Mouse (Mus musculus): ENCODE results near the gene Catip. TPM values are rescaled to one million over a fixed set of nuclear protein-coding genes. Genes with fewer than 3 reads are reported as not detected.

Catip gene
- total and polyA plus RNA-seq, 2 experiments from 2014 or later: 0.61 TPM; not detected in 1

DNA sequence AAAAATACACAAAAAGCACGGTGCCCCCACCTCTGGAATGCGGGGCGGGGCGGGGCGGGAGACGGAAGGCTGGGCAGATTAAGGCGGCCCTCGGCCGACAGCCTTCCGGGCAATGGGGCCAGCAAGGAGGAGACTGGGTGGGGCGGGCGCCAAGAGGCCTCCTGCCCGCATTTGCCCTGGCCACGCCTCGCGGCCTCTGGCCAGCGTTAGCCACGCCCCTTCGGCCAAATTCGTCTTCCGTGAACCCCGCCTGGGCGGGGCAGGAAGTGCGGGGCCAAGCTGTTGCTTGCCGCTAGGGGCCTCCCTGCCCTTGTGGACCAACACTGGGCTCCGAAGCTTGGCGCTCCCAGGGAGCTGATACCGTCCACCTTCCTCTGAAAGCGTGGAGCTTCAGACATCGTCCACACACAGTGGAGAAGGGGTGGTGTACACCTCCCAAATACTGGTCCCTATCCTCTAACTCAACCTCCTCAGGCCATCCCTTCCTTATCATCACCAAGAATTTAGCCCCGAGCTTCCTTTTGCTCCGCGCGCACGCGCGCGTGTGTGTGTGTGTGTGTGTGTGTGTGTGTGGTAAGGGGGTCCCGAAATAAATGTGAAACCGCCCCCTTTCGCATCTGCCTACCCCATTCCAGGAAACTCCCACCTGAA lies 35.5 kb downstream of the Catip start:
- peak; percentile 99 for DNase-seq (ENCODE audit: low spot score)
- TF ChIP-seq EP300 (IDR thresholded peaks at IDR 0.05; ENCODE audit: low read depth): peak; percentile 96
- peak; percentile 81 for TF ChIP-seq CTCF (IDR thresholded peaks at IDR 0.05; ENCODE audit: low read depth)
- peak overlapping the region; percentile 80 for H3K27ac ChIP-seq (ENCODE audit: low read depth)
- peak; percentile 92 for ATAC-seq (ENCODE audit: insufficient read depth, low read depth)
- WGBS: 0% methylated on average over 41 of the region's 41 CpGs
- H3K9ac ChIP-seq (replicated peaks; ENCODE audit: low read depth, low read length): peak overlapping the region; percentile 32
- peaks cover 21% of the 10 kb centered on the region for H3K36me3 ChIP-seq (replicated peaks; ENCODE audit: control insufficient read depth, insufficient read depth, low read length)
- no peaks in the 10 kb centered on the region for H3K27me3 ChIP-seq (ENCODE audit: control insufficient read depth, insufficient read depth, low read length)
- H3K4me3 ChIP-seq (ENCODE audit: low read depth, low read length): peak overlapping the region; percentile 47
- H3K4me2 ChIP-seq (ENCODE audit: low read depth, low read length): peak overlapping the region; percentile 80
- no peaks in the 10 kb centered on the region for H3K9me3 ChIP-seq (replicated peaks; ENCODE audit: control insufficient read depth, low read length)
- peaks cover 7% of the 10 kb centered on the region for H3K4me1 ChIP-seq (ENCODE audit: control insufficient read depth, insufficient read depth)

DNA sequence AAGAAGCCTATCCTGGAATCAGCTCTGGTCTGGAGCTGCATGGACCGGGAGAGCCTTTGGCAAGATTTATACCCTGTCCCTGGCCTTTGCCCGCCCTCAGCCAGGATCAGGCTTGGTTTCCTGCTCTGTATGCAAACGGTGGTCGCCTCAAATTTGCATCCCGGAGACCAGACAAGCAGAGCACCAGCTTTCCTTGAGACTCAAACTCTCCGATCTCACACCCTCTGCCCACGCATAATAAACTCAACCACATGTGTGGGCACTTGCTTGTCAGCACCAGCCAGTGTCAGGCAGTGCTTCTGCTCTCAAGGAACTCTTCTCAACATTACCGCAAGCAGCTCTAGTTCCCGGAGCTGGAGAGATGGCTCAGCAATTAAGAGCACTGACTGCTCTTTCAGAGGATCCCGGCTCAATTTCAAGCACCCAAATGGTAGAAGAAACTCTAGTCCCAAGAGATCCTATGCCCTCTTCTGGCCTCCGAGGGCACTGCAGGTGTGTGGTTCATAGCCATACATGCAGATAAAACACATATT lies 36.1 kb downstream of the Catip start:
- 3% methylated on average over 11 of the region's 11 CpGs for WGBS
- H3K4me2 ChIP-seq (ENCODE audit: low read depth, low read length): peak overlapping the region; percentile 80
- ATAC-seq (ENCODE audit: insufficient read depth, low read depth) (peak; percentile 12), DNase-seq (ENCODE audit: low spot score) (peak; percentile 36)
- H3K36me3 ChIP-seq (replicated peaks; ENCODE audit: control insufficient read depth, insufficient read depth, low read length): peaks cover 21% of the 10 kb centered on the region
- no peaks in the 10 kb centered on the region for H3K9me3 ChIP-seq (replicated peaks; ENCODE audit: control insufficient read depth, low read length)
- H3K27me3 ChIP-seq (ENCODE audit: control insufficient read depth, insufficient read depth, low read length): no peaks in the 10 kb centered on the region
- H3K4me1 ChIP-seq (ENCODE audit: control insufficient read depth, insufficient read depth): peaks cover 3% of the 10 kb centered on the region
- TF ChIP-seq CTCF (IDR thresholded peaks at IDR 0.05; ENCODE audit: low read depth) (peak; percentile 59), EP300 (IDR thresholded peaks at IDR 0.05; ENCODE audit: low read depth) (no peak)
- peak overlapping the region; percentile 47 for H3K4me3 ChIP-seq (ENCODE audit: low read depth, low read length)
- peak overlapping the region; percentile 32 for H3K9ac ChIP-seq (replicated peaks; ENCODE audit: low read depth, low read length)
- H3K27ac ChIP-seq (ENCODE audit: low read depth): peak overlapping the region; percentile 80

DNA sequence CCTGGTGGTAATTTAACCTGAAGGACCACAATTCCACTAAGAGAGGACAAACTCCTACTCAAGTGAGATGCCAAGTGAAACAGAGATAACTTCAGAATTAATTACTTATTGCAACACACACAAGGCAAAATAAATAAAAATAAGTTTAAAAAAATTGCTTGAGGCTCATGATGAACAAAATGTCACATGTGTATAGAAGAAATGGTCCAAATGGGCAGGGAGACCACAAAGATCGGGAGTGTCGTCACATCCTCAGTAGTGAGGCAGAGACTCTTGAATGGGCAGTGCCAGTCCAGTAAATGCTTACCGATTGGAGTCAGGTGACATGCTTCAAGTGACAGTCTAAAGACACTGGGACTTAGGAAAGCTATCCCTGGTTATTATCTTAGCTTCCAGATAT lies 38.6 kb downstream of the Catip start:
- TF ChIP-seq EP300 (IDR thresholded peaks at IDR 0.05; ENCODE audit: low read depth) (no peak), CTCF (IDR thresholded peaks at IDR 0.05; ENCODE audit: low read depth) (no peak)
- WGBS: 66% methylated on average over 3 of the region's 3 CpGs

DNA sequence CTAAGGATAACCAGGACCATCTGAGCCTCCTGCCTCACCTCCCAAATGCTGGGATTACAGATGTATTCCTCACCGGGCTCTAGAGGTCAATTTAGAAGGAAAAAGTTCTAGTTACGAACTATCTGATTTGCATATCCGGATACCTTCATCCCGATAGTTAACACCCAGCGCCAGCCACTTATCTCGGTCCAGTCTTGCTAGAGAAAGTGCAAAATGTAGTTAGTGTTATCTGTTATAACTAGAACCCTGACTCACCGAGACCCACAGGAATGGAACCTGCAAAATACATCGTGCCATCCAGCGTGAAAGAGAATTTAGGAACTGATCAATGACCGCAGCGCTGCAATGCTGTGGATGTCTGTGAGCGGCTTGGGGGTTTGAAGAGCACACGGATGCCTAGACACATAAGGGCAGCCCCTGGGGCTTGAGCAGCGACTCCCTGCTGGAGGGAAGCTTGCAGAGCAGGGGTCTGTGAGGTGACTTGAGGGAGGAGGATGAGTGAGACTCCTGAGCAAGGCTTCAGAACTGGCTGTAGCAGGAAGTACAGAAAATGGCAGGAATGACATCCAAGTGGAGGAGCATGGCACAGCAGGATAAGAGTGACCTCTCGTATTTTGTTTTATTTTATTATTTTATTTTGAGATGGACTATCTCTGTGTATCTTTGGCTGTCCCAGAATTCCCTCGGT lies 39.3 kb downstream of the Catip start:
- Histone ChIP-seq H3K4me3 (ENCODE audit: low read depth, low read length) (no peak overlapping the region), H3K9me3 (replicated peaks; ENCODE audit: control insufficient read depth, low read length) (no peaks in the 10 kb centered on the region), H3K27ac (ENCODE audit: low read depth) (no peak overlapping the region), H3K36me3 (replicated peaks; ENCODE audit: control insufficient read depth, insufficient read depth, low read length) (no peaks in the 10 kb centered on the region), H3K4me1 (ENCODE audit: control insufficient read depth, insufficient read depth) (no peaks in the 10 kb centered on the region), H3K9ac (replicated peaks; ENCODE audit: low read depth, low read length) (no peak overlapping the region), H3K4me2 (ENCODE audit: low read depth, low read length) (peak overlapping the region; percentile 27), H3K27me3 (ENCODE audit: control insufficient read depth, insufficient read depth, low read length) (no peaks in the 10 kb centered on the region)
- ATAC-seq (ENCODE audit: insufficient read depth, low read depth) (no peak), DNase-seq (ENCODE audit: low spot score) (no peak)
- WGBS: 43% methylated on average over 16 of the region's 16 CpGs
- TF ChIP-seq EP300 (IDR thresholded peaks at IDR 0.05; ENCODE audit: low read depth) (no peak), CTCF (IDR thresholded peaks at IDR 0.05; ENCODE audit: low read depth) (no peak)

More for the DNA sequence above, 38.6 kb downstream of the Catip start:
- Histone ChIP-seq H3K9me3 (replicated peaks; ENCODE audit: control insufficient read depth, low read length) (no peaks in the 10 kb centered on the region), H3K9ac (replicated peaks; ENCODE audit: low read depth, low read length) (no peak overlapping the region), H3K27ac (ENCODE audit: low read depth) (no peak overlapping the region), H3K27me3 (ENCODE audit: control insufficient read depth, insufficient read depth, low read length) (no peaks in the 10 kb centered on the region), H3K4me2 (ENCODE audit: low read depth, low read length) (no peak overlapping the region), H3K36me3 (replicated peaks; ENCODE audit: control insufficient read depth, insufficient read depth, low read length) (no peaks in the 10 kb centered on the region), H3K4me3 (ENCODE audit: low read depth, low read length) (no peak overlapping the region), H3K4me1 (ENCODE audit: control insufficient read depth, insufficient read depth) (no peaks in the 10 kb centered on the region)
- ATAC-seq (ENCODE audit: insufficient read depth, low read depth) (no peak), DNase-seq (ENCODE audit: low spot score) (no peak)

DNA sequence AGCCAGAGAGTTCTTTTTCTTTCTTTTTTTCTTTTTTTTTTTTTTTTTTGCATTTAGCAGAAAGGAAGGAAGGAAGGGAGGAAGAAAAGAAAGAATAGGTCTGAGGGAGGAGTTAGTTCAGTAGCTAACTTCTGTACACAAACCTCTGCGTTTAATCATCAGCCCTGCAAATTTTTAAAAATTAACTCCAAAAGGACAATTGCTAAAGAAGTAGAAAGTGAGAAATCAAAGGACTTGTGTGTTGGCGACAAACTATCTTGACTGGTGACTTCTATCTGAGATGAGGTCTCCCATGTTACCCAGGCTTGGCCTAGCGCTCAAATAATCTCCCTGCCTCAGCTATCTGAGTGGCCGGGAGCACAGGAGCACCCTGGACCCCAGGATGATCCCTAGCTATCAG lies 42.3 kb downstream of the Catip start:
- H3K4me1 ChIP-seq (ENCODE audit: control insufficient read depth, insufficient read depth): no peaks in the 10 kb centered on the region
- WGBS: 62% methylated on average over 4 of the region's 4 CpGs
- no peaks in the 10 kb centered on the region for H3K27me3 ChIP-seq (ENCODE audit: control insufficient read depth, insufficient read depth, low read length)
- ATAC-seq (ENCODE audit: insufficient read depth, low read depth) (no peak), DNase-seq (ENCODE audit: low spot score) (no peak)
- H3K4me3 ChIP-seq (ENCODE audit: low read depth, low read length): no peak overlapping the region
- no peaks in the 10 kb centered on the region for H3K9me3 ChIP-seq (replicated peaks; ENCODE audit: control insufficient read depth, low read length)
- no peak overlapping the region for H3K4me2 ChIP-seq (ENCODE audit: low read depth, low read length)
- H3K27ac ChIP-seq (ENCODE audit: low read depth): no peak overlapping the region
- H3K36me3 ChIP-seq (replicated peaks; ENCODE audit: control insufficient read depth, insufficient read depth, low read length): no peaks in the 10 kb centered on the region
- no peak for TF ChIP-seq EP300 (IDR thresholded peaks at IDR 0.05; ENCODE audit: low read depth)
- no peak for TF ChIP-seq CTCF (IDR thresholded peaks at IDR 0.05; ENCODE audit: low read depth)
- no peak overlapping the region for H3K9ac ChIP-seq (replicated peaks; ENCODE audit: low read depth, low read length)
